Mouse (Mus musculus): ENCODE results near the gene Ttf1.

DNA sequence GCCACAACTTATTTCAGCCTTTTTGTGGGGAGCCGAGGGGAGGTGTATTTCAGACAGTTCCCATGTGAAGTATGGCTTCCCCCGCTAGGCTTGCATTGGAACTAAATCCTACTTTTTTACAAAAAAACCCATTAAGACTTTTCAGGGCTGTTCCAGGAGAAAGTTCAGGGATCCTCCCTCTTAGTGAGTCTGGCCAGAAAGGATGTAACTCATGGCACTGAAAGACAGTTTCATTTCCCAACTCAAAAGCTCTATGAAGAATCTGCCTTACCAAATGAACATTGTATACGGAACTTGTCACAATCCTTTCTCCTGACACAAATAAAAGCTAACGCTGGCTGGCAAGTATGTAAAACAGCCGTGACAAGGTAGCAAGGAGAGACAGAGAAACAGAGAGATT lies 20.3 kb upstream of the Ttf1 start:
- TF ChIP-seq CTCF (IDR thresholded peaks at IDR 0.05) (no peak), EP300 (IDR thresholded peaks at IDR 0.05) (no peak)
